Mouse (Mus musculus): ENCODE results near the gene Col2a1.

Col2a1 gene

GRCm38 (mm10) chr15:97956416-97956815, 48.1 kb downstream of the Col2a1 start:
- DNase-seq, result no peak

- DNase-seq, result no peak
Observed at GRCm38 (mm10) chr15:97955742-97956141, 48.8 kb downstream of the Col2a1 start.

GRCm38 (mm10) chr15:97955286-97955685, 49.2 kb downstream of the Col2a1 start:
- DNase-seq, result no peak

GRCm38 (mm10) chr15:97954671-97955070, 49.8 kb downstream of the Col2a1 start:
- DNase-seq, result no peak

GRCm38 (mm10) chr15:97952889-97953189, 51.7 kb downstream of the Col2a1 start:
- DNase-seq, result no peak

- DNase-seq, result peak; percentile 73
Observed at GRCm38 (mm10) chr15:97952137-97952888, 52.2 kb downstream of the Col2a1 start.

- DNase-seq, result no peak
Observed at GRCm38 (mm10) chr15:97950240-97950639, 54.3 kb downstream of the Col2a1 start.

GRCm38 (mm10) chr15:97949706-97950105, 54.8 kb downstream of the Col2a1 start:
- DNase-seq, result no peak

- no peak for DNase-seq
Observed at GRCm38 (mm10) chr15:97948720-97949119, 55.8 kb downstream of the Col2a1 start.

- no peak for DNase-seq
Observed at GRCm38 (mm10) chr15:97945656-97946315, 58.7 kb downstream of the Col2a1 start.

- DNase-seq, result no peak
Observed at GRCm38 (mm10) chr15:97944919-97945574, 59.4 kb downstream of the Col2a1 start.

GRCm38 (mm10) chr15:97943356-97943755, 61.1 kb downstream of the Col2a1 start:
- DNase-seq, result no peak

- DNase-seq, result no peak
Observed at GRCm38 (mm10) chr15:97942538-97942937, 62.0 kb downstream of the Col2a1 start.

- DNase-seq, result no peak
Observed at GRCm38 (mm10) chr15:97941306-97941705, 63.2 kb downstream of the Col2a1 start.

- no peak for DNase-seq
Observed at GRCm38 (mm10) chr15:97940088-97940487, 64.4 kb downstream of the Col2a1 start.

GRCm38 (mm10) chr15:97938580-97938979, 65.9 kb downstream of the Col2a1 start:
- no peak for DNase-seq

- no peak for DNase-seq
Observed at GRCm38 (mm10) chr15:97932441-97932840, 72.1 kb downstream of the Col2a1 start.

GRCm38 (mm10) chr15:97929259-97929824, 75.2 kb downstream of the Col2a1 start:
- DNase-seq, result no peak

GRCm38 (mm10) chr15:97927821-97928220, 76.7 kb downstream of the Col2a1 start:
- DNase-seq, result no peak

GRCm38 (mm10) chr15:97927018-97927417, 77.5 kb downstream of the Col2a1 start:
- no peak for DNase-seq
